Mouse (Mus musculus): ENCODE measurements around the gene Ctu1. TPM values are rescaled to one million over a fixed set of nuclear protein-coding genes. Genes with fewer than 3 reads are reported as not detected.
"Not testable (repeated sequence)": the region's sequence is repeated elsewhere in the genome, so short reads cannot be mapped to it uniquely, and the experiment has no call there.

The Ctu1 gene
- total and polyA plus RNA-seq, 3 experiments: 5.5 to 7.8 (median 7.2) TPM

GRCm38 (mm10) chr7:43660002-43660401 is 11.8 kb upstream of the Ctu1 start, which contains the start of gene Siglece:
Siglece (minus strand) TSS chr7:43660161.
- Histone ChIP-seq H3K27ac (ENCODE audit: insufficient read depth, low read depth) (no peak within 1 kb of the TSS), H3K79me2 (replicated peaks; ENCODE audit: control insufficient read depth, extremely low read depth, insufficient read depth, poor library complexity, severe bottlenecking) (no peaks in the 10 kb centered on the region), H3K9ac (ENCODE audit: insufficient read depth, low read depth) (no peak within 1 kb of the TSS), H3K4me3 (replicated peaks in 1 of 3; ENCODE audit: low read depth in 2 of 3, low read length in 2 of 3, poor library complexity in 1 of 3) (no peak within 1 kb of the TSS), H3K4me1 (ENCODE audit: control insufficient read depth in 1 of 2, insufficient read depth in 2 of 2) (no peaks in the 10 kb centered on the region), H3K9me3 (replicated peaks; ENCODE audit: low read length) (no peaks in the 10 kb centered on the region), H3K36me3 (replicated peaks in 1 of 2; ENCODE audit: control insufficient read depth in 1 of 2, insufficient read depth in 1 of 2, low read length in 1 of 2) (no peaks in the 10 kb centered on the region), H3K27me3 (replicated peaks) (no peaks in the 10 kb centered on the region), H3K4me2 (ENCODE audit: insufficient read depth, low read depth, poor library complexity, severe bottlenecking) (no peak within 1 kb of the TSS)
- in situ Hi-C loops (cut with MboI; ENCODE audit: low pct_ligation_motif_present, low pct_unique_long_range_greater_than_20kb, low sequenced_read_pairs) (no loop called here), dilution Hi-C loops (cut with MboI; ENCODE audit: extremely low pct_ligation_motif_present, extremely low pct_unique_long_range_greater_than_20kb, low sequenced_read_pairs) (no loop called here)
- TF ChIP-seq MXI1 (IDR thresholded peaks at IDR 0.05; ENCODE audit: low read depth, low read length) (no peak), EP300 (IDR thresholded peaks at IDR 0.05; ENCODE audit: low read length) (no peak), SMC3 (IDR thresholded peaks at IDR 0.05; ENCODE audit: low read depth, low read length) (no peak), MYC (IDR thresholded peaks at IDR 0.05; ENCODE audit: low read depth, low read length) (no peak), ZKSCAN1 (IDR thresholded peaks at IDR 0.05; ENCODE audit: borderline replicate concordance, low read depth, low read length) (no peak), KAT2A (IDR thresholded peaks at IDR 0.05; ENCODE audit: insufficient replicate concordance, low read length) (no peak), MAFK (IDR thresholded peaks at IDR 0.05; ENCODE audit: insufficient replicate concordance, low read length) (no peak), ZNF384 (IDR thresholded peaks at IDR 0.05; ENCODE audit: low read depth, low read length) (no peak), RCOR1 (conservative IDR thresholded peaks at IDR 0.05; ENCODE audit: low read depth, low read length) (no peak), NELFE (IDR thresholded peaks at IDR 0.05; ENCODE audit: low read depth, low read length) (no peak), BHLHE40 (IDR thresholded peaks at IDR 0.05; ENCODE audit: low read depth, low read length) (no peak), HCFC1 (IDR thresholded peaks at IDR 0.05; ENCODE audit: low read depth, low read length) (no peak), ETS1 (conservative IDR thresholded peaks at IDR 0.05; ENCODE audit: low read depth, low read length) (no peak), SIN3A (IDR thresholded peaks at IDR 0.05; ENCODE audit: low read length) (no peak)
- no peak for DNase-seq (ENCODE audit: extremely low read depth)

DNA sequence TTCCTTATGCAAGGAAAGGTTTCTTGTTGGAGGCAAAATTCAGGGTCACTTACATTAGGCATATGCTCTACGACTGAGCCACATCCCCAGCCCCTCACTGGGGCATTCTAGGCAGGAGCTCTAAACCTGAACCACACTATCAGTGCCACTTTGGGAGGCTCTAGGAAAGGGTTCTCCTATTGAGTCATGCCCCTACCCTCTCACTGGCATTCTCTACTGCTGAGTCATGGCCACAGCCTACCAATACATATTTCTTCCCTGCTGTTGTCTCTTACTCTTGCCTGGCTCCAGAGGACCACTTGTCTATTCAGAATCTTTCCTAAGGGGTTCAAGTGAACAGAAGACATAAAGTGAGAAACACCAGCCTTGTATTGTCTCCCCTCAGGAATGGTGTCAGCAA is 9.0 kb upstream of the Ctu1 start:
- dilution Hi-C loops (cut with MboI; ENCODE audit: extremely low pct_ligation_motif_present, extremely low pct_unique_long_range_greater_than_20kb, low sequenced_read_pairs) (no loop called here), in situ Hi-C loops (cut with MboI; ENCODE audit: low pct_ligation_motif_present, low pct_unique_long_range_greater_than_20kb, low sequenced_read_pairs) (no loop called here)
- H3K27me3 ChIP-seq (replicated peaks): no peaks in the 10 kb centered on the region
- TF ChIP-seq UBTF (IDR thresholded peaks at IDR 0.05; ENCODE audit: low read depth, low read length) (no peak), JUND (conservative IDR thresholded peaks at IDR 0.05; ENCODE audit: low read depth, low read length) (no peak), MAFK (IDR thresholded peaks at IDR 0.05; ENCODE audit: insufficient replicate concordance, low read length) (no peak), ZKSCAN1 (IDR thresholded peaks at IDR 0.05; ENCODE audit: borderline replicate concordance, low read depth, low read length) (no peak), NELFE (IDR thresholded peaks at IDR 0.05; ENCODE audit: low read depth, low read length) (no peak), JUN (IDR thresholded peaks at IDR 0.05; ENCODE audit: insufficient read depth, low read depth, low read length) (no peak), HCFC1 (IDR thresholded peaks at IDR 0.05; ENCODE audit: low read depth, low read length) (no peak), USF2 (conservative IDR thresholded peaks at IDR 0.05; ENCODE audit: low read depth, low read length) (no peak), USF1 (IDR thresholded peaks at IDR 0.05; ENCODE audit: low read depth, low read length) (no peak), CHD1 (IDR thresholded peaks at IDR 0.05; ENCODE audit: low read depth, low read length) (no peak)
- no peak overlapping the region for H3K9ac ChIP-seq (ENCODE audit: insufficient read depth, low read depth)
- no peaks in the 10 kb centered on the region for H3K9me3 ChIP-seq (replicated peaks; ENCODE audit: low read length)
- no peaks in the 10 kb centered on the region for H3K79me2 ChIP-seq (replicated peaks; ENCODE audit: control insufficient read depth, extremely low read depth, insufficient read depth, poor library complexity, severe bottlenecking)
- no peak overlapping the region for H3K4me2 ChIP-seq (ENCODE audit: insufficient read depth, low read depth, poor library complexity, severe bottlenecking)
- no peaks in the 10 kb centered on the region for H3K36me3 ChIP-seq (replicated peaks in 1 of 2; ENCODE audit: control insufficient read depth in 1 of 2, insufficient read depth in 1 of 2, low read length in 1 of 2)
- peaks cover 0 to 1% of the 10 kb centered on the region in 2 experiments; a peak in 1 of 4 replicates for H3K4me1 ChIP-seq (ENCODE audit: control insufficient read depth in 1 of 2, insufficient read depth in 2 of 2)
- H3K4me3 ChIP-seq (replicated peaks in 1 of 3; ENCODE audit: low read depth in 2 of 3, low read length in 2 of 3, poor library complexity in 1 of 3): no peak overlapping the region
- no peak overlapping the region for H3K27ac ChIP-seq (ENCODE audit: insufficient read depth, low read depth)
- DNase-seq (ENCODE audit: extremely low read depth): no peak

DNA sequence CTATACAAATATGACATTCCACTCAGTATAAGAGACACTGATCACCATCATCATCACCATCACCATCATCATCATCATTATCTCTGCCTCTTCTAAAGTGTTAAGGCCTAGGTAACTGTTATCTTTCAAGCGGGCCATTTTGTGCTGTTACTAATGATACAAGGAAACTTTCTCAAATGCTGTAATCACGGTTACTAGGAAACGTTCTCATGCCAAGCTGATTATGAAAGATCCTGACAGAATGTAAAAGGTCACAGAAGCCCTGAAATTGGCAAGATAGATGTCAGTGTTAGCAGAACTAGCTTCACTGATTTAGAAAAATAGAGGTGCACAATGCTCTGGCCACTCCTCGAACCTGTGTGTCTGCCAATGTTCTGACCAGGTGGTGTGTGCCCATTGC is 4.6 kb upstream of the Ctu1 start:
- H3K9me3 ChIP-seq (replicated peaks; ENCODE audit: low read length); in situ Hi-C loops (cut with MboI; ENCODE audit: low pct_ligation_motif_present, low pct_unique_long_range_greater_than_20kb, low sequenced_read_pairs); H3K9ac ChIP-seq (ENCODE audit: insufficient read depth, low read depth); DNase-seq (ENCODE audit: extremely low read depth); H3K27me3 ChIP-seq (replicated peaks); H3K27ac ChIP-seq (ENCODE audit: insufficient read depth, low read depth); H3K36me3 ChIP-seq (replicated peaks in 1 of 2; ENCODE audit: control insufficient read depth in 1 of 2, insufficient read depth in 1 of 2, low read length in 1 of 2); H3K4me2 ChIP-seq (ENCODE audit: insufficient read depth, low read depth, poor library complexity, severe bottlenecking); H3K4me3 ChIP-seq (replicated peaks in 1 of 3; ENCODE audit: low read depth in 2 of 3, low read length in 2 of 3, poor library complexity in 1 of 3); H3K79me2 ChIP-seq (replicated peaks; ENCODE audit: control insufficient read depth, extremely low read depth, insufficient read depth, poor library complexity, severe bottlenecking); dilution Hi-C loops (cut with MboI; ENCODE audit: extremely low pct_ligation_motif_present, extremely low pct_unique_long_range_greater_than_20kb, low sequenced_read_pairs): not testable (repeated sequence)
- peaks cover 21 to 32% of the 10 kb centered on the region in 2 experiments; a peak in 3 of 4 replicates for H3K4me1 ChIP-seq (ENCODE audit: control insufficient read depth in 1 of 2, insufficient read depth in 2 of 2)

All from CH12.LX (cell line).